Mouse (Mus musculus) liver, embryonic 13.5 days (tissue): ENCODE results near the gene Ankrd60. TPM values are rescaled to one million over a fixed set of nuclear protein-coding genes. Genes with fewer than 3 reads are reported as not detected.

Experiments used
- polyA plus RNA-seq: library from polyadenylated mRNA; unstranded; fragments of >200 nt; fragmentation: Nextera tagmentation; extraction: Ambion mirVana; gene quantifications from 2 replicates; pipeline ENCODE4 v1.2.1, GENCODE M21; 2015

The Ankrd60 gene
- polyA plus RNA-seq, 1 experiment from 2014 or later, result not detected

Other genes starting within 250 kb of the Ankrd60 start
- not detected in 2 replicates for gene 1700021F07Rik, start 55.8 kb downstream of the Ankrd60 start, polyA plus RNA-seq
- 14.5 and 18.2 TPM in 2 replicates for gene Rab22a, start 81.4 kb upstream of the Ankrd60 start, polyA plus RNA-seq
- not detected in 2 replicates for gene 1700010B08Rik, start 141.1 kb upstream of the Ankrd60 start, polyA plus RNA-seq
- gene Vapb, start 159.1 kb upstream of the Ankrd60 start, polyA plus RNA-seq, result 5.7 and 6.5 TPM in 2 replicates